Mouse (Mus musculus) lung, postnatal 0 days (tissue): ENCODE results near the gene Ncbp3.

Source experiments
- CTCF ChIP-seq: IDR thresholded peaks from 2 replicates; pipeline ENCODE4 v1.5.1; 2016; ENCODE audit warnings: antibody characterized with exemption, mild to moderate bottlenecking
- EP300 ChIP-seq: IDR thresholded peaks from 2 replicates; pipeline ENCODE4 v1.6.1; 2016; ENCODE audit warnings: antibody characterized with exemption, mild to moderate bottlenecking, control low read depth

GRCm38 (mm10) chr11:73044229-73044755 is 3.3 kb upstream of the Ncbp3 start:
- no peak for TF ChIP-seq CTCF
- TF ChIP-seq EP300, result no peak
